Mouse (Mus musculus): ENCODE results near the gene Slbp. TPM values are rescaled to one million over a fixed set of nuclear protein-coding genes. Genes with fewer than 3 reads are reported as not detected.

Slbp gene
- polyA plus RNA-seq, 1 experiment from 2014 or later: 81.2 TPM

- Histone ChIP-seq H3K4me3 (ENCODE audit: low read depth, low read length) (no peak overlapping the region), H3K27ac (ENCODE audit: low read length) (no peak overlapping the region), H3K36me3 (ENCODE audit: insufficient read depth, low read length) (no peaks in the 10 kb centered on the region), H3K27me3 (replicated peaks; ENCODE audit: insufficient read depth, low read length) (no peaks in the 10 kb centered on the region), H3K9ac (replicated peaks; ENCODE audit: low read depth) (no peak overlapping the region), H3K9me3 (ENCODE audit: low read length) (no peaks in the 10 kb centered on the region), H3K4me1 (ENCODE audit: insufficient read depth, low read depth, low read length) (no peaks in the 10 kb centered on the region), H3K4me2 (replicated peaks; ENCODE audit: low read depth, low read length) (no peak overlapping the region)
- peak; percentile 80 for DNase-seq (ENCODE audit: low spot score)
- TF ChIP-seq CTCF (IDR thresholded peaks at IDR 0.05) (peak; percentile 96), EP300 (IDR thresholded peaks at IDR 0.05) (no peak)
- ATAC-seq: no peak; the same call in 1 of the 2 replicates
- WGBS: 63% methylated on average over 5 of the region's 5 CpGs
Measured at GRCm38 (mm10) chr5:33589221-33589888, 63.0 kb downstream of the Slbp start.

- Histone ChIP-seq H3K27me3 (replicated peaks; ENCODE audit: insufficient read depth, low read length) (no peaks in the 10 kb centered on the region), H3K9ac (replicated peaks; ENCODE audit: low read depth) (no peak overlapping the region), H3K36me3 (ENCODE audit: insufficient read depth, low read length) (no peaks in the 10 kb centered on the region), H3K4me3 (ENCODE audit: low read depth, low read length) (no peak overlapping the region), H3K9me3 (ENCODE audit: low read length) (no peaks in the 10 kb centered on the region), H3K27ac (ENCODE audit: low read length) (no peak overlapping the region), H3K4me2 (replicated peaks; ENCODE audit: low read depth, low read length) (no peak overlapping the region), H3K4me1 (ENCODE audit: insufficient read depth, low read depth, low read length) (no peaks in the 10 kb centered on the region)
- ATAC-seq (no peak), DNase-seq (ENCODE audit: low spot score) (no peak)
- TF ChIP-seq EP300 (IDR thresholded peaks at IDR 0.05) (no peak), CTCF (IDR thresholded peaks at IDR 0.05) (no peak)
- 54% methylated on average over 3 of the region's 3 CpGs for WGBS
Measured at GRCm38 (mm10) chr5:33588066-33588465, 64.3 kb downstream of the Slbp start.

GRCm38 (mm10) chr5:33587498-33588058 lies 64.8 kb downstream of the Slbp start:
- no peaks in the 10 kb centered on the region for H3K27me3 ChIP-seq (replicated peaks; ENCODE audit: insufficient read depth, low read length)
- H3K36me3 ChIP-seq (ENCODE audit: insufficient read depth, low read length): no peaks in the 10 kb centered on the region
- H3K4me1 ChIP-seq (ENCODE audit: insufficient read depth, low read depth, low read length): no peaks in the 10 kb centered on the region
- no peak overlapping the region for H3K4me2 ChIP-seq (replicated peaks; ENCODE audit: low read depth, low read length)
- H3K27ac ChIP-seq (ENCODE audit: low read length): no peak overlapping the region
- 66% methylated on average over 18 of the region's 18 CpGs for WGBS
- H3K9me3 ChIP-seq (ENCODE audit: low read length): no peaks in the 10 kb centered on the region
- no peak overlapping the region for H3K9ac ChIP-seq (replicated peaks; ENCODE audit: low read depth)
- no peak overlapping the region for H3K4me3 ChIP-seq (ENCODE audit: low read depth, low read length)
- DNase-seq (ENCODE audit: low spot score): no peak
- TF ChIP-seq CTCF (IDR thresholded peaks at IDR 0.05): no peak
- no peak for ATAC-seq

Other genes starting within 250 kb of the Slbp start
- not detected in 2 replicates for gene Nkx1-1, start 218.6 kb downstream of the Slbp start, polyA plus RNA-seq (2015; fragmentation: Nextera tagmentation; extraction: Ambion mirVana)
- gene Fam53a, start 22.9 kb downstream of the Slbp start, polyA plus RNA-seq (2015; fragmentation: Nextera tagmentation; extraction: Ambion mirVana): 43.9 and 46.1 TPM in 2 replicates
- gene Gm9903, start 22.6 kb downstream of the Slbp start, polyA plus RNA-seq (2015; fragmentation: Nextera tagmentation; extraction: Ambion mirVana): 0.37 and 0.41 TPM in 2 replicates
- gene Tacc3, start 5.6 kb upstream of the Slbp start, polyA plus RNA-seq (2015; fragmentation: Nextera tagmentation; extraction: Ambion mirVana): 12.5 and 14.5 TPM in 2 replicates
- gene Tmem129, start 5.8 kb upstream of the Slbp start, polyA plus RNA-seq (2015; fragmentation: Nextera tagmentation; extraction: Ambion mirVana): 22.5 and 25.1 TPM in 2 replicates
- gene Fgfr3, start 69.1 kb upstream of the Slbp start, polyA plus RNA-seq (2015; fragmentation: Nextera tagmentation; extraction: Ambion mirVana): 67.9 and 72.5 TPM in 2 replicates
- gene Letm1, start 130.2 kb upstream of the Slbp start, polyA plus RNA-seq (2015; fragmentation: Nextera tagmentation; extraction: Ambion mirVana): 39.1 and 40.1 TPM in 2 replicates
- 13.5 and 16.7 TPM in 2 replicates for gene Nsd2, start 168.2 kb upstream of the Slbp start, polyA plus RNA-seq (2015; fragmentation: Nextera tagmentation; extraction: Ambion mirVana)

Data from lung, postnatal 0 days (tissue).